Mouse (Mus musculus) liver, adult 2 months (tissue): ENCODE measurements around the gene Mmp15.

Experiments used
- CTCF ChIP-seq: fragments of 200-500 bp; IDR thresholded peaks from 2 replicates; pipeline ENCODE4 v1.5.1; 2011; ENCODE audit warnings: low read depth, low read length, control low read depth
- POLR2A ChIP-seq: fragments of 200-500 bp; IDR thresholded peaks from 2 replicates; pipeline ENCODE4 v1.6.1; 2011; ENCODE audit warnings: low read length, control low read depth; ENCODE audit not compliant: insufficient read depth; ENCODE audit errors: extremely low read depth

GRCm38 (mm10) chr8:95369581-95370326 lies 17.7 kb downstream of the Mmp15 start:
- no peak for TF ChIP-seq POLR2A
- no peak for TF ChIP-seq CTCF
